Mouse (Mus musculus): ENCODE measurements around the gene Btg1-ps2. TPM values are rescaled to one million over a fixed set of nuclear protein-coding genes. Genes with fewer than 3 reads are reported as not detected.

Btg1-ps2 gene
- polyA plus RNA-seq (2012; rRNA removed), result not detected in 2 replicates

GRCm38 (mm10) chrX:38043014-38043413 lies at the start of gene Btg1-ps2:
TSS of gene Btg1-ps2 (minus strand) at chrX:38043114.

GRCm38 (mm10) chrX:38085041-38085440 lies 42.1 kb upstream of the Btg1-ps2 start, which contains the start of gene Rhox11:
TSS of gene Rhox11 (minus strand) at chrX:38085141.

GRCm38 (mm10) chrX:38066175-38066574 lies 23.3 kb upstream of the Btg1-ps2 start, which contains the start of gene Rhox10:
TSS of gene Rhox10 (plus strand) at chrX:38066475.

GRCm38 (mm10) chrX:38018597-38018996 lies 24.3 kb downstream of the Btg1-ps2 start, which contains the start of gene Btg1-ps1:
TSS of gene Btg1-ps1 (minus strand) at chrX:38018815.

Other genes with a start within 250 kb of the Btg1-ps2 start
- gene Rhox5, start 238.3 kb downstream of the Btg1-ps2 start, polyA plus RNA-seq (2012; rRNA removed), result not detected in 2 replicates
- gene Rhox6, start 216.2 kb downstream of the Btg1-ps2 start, polyA plus RNA-seq (2012; rRNA removed), result not detected in 2 replicates
- not detected in 2 replicates for gene Rhox7a, start 211.4 kb downstream of the Btg1-ps2 start, polyA plus RNA-seq (2012; rRNA removed)
- not detected in 2 replicates for gene Rhox8, start 164.2 kb downstream of the Btg1-ps2 start, polyA plus RNA-seq (2012; rRNA removed)
- not detected in 2 replicates for gene Rhox7b, start 145.9 kb downstream of the Btg1-ps2 start, polyA plus RNA-seq (2012; rRNA removed)
- not detected in 2 replicates for gene Rhox9, start 141.3 kb downstream of the Btg1-ps2 start, polyA plus RNA-seq (2012; rRNA removed)
- not detected in 2 replicates for gene Btg1-ps1, start 24.3 kb downstream of the Btg1-ps2 start, polyA plus RNA-seq (2012; rRNA removed)
- not detected in 2 replicates for gene Rhox10, start 23.4 kb upstream of the Btg1-ps2 start, polyA plus RNA-seq (2012; rRNA removed)
- gene Rhox11, start 42.0 kb upstream of the Btg1-ps2 start, polyA plus RNA-seq (2012; rRNA removed), result not detected in 2 replicates
- gene Rhox12, start 67.8 kb upstream of the Btg1-ps2 start, polyA plus RNA-seq (2012; rRNA removed), result not detected in 2 replicates
- gene Rhox13, start 78.1 kb upstream of the Btg1-ps2 start, polyA plus RNA-seq (2012; rRNA removed), result not detected in 2 replicates
- 0.19 and 0.35 TPM in 2 replicates for gene Zbtb33, start 146.7 kb upstream of the Btg1-ps2 start, polyA plus RNA-seq (2012; rRNA removed)
- gene Tmem255a, start 209.3 kb upstream of the Btg1-ps2 start, polyA plus RNA-seq (2012; rRNA removed), result 0.18 and 0.30 TPM in 2 replicates

Measured in stomach, adult 2 months (tissue).